Mouse (Mus musculus) Muller cell, postnatal 12 days (primary cell): Measurements from ENCODE around the gene Gm6904.
"Not testable (repeated sequence)": the region's sequence is repeated elsewhere in the genome, so short reads cannot be mapped to it uniquely, and the experiment has no call there.

ENCODE experiments used
- DNase-seq: peaks from one replicate; pipeline ENCODE4 v3.0.0-alpha.2; 2015; ENCODE audit errors: inconsistent ontology term

Gene Gm6904

DNA sequence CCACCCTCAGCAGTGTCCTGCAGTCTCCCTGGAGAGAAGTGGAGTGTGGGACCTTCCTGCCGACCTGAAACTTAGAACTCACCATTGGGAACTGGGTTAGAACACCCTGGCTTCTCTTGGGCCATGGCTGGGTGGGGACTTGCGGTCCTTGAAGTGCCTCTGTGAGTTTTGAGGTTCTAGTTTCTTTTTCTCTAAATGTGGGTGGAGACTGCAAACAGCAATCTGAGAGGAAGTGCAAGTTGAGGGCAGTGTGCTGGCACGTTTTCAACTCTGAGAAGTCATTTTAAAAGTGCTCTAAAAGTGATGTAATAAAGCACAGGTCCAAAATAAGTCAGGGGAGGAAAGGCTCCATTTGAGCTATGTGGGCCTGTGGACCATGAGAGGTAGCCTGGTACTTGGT, at the start of gene Gm6904:
Gene Gm6904, minus strand, starts transcription at position 161 of the 400 bp plus-strand sequence.
- DNase-seq, result no peak

DNA sequence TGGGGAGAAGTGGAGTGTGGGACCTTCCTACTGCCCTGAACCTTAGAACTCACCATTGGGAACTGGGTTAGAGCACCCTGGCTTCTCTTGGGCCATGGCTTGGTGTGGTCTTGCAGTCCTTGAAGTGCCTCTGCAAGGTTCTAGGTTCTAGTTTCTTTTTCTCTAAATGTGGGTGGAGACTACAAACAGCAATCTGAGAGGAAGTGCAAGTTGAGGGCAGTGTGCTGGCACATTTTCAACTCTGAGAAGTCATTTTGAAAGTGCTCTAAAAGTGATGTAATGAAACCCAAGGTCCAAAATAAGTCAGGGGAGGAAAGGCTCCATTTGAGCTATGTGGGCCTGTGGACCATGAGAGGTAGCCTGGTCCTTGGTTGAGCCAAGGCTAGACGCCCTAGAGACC, 37.4 kb upstream of the Gm6904 start, which contains the start of gene Phf11a:
Gene Phf11a, minus strand, starts transcription at position 132 of the 400 bp plus-strand sequence.
- not testable (repeated sequence) for DNase-seq

DNA sequence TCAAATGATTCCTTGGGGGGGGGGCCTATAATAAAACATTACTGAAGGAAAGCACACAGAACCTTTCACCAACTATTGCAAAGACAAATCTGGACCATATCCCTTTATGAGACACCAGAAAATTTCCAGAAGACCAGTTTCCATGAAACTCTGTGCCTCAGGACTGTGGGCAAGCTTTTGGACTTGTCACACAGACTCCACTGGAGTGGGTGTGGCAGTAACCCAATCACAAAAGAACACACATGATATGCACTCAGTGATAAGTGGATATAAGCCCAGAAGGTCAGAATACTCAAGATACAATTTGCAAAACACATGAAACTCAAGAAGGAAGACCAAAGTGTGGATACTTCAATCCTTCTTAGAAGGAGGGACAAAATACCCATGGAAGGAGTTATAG, 31.8 kb upstream of the Gm6904 start:
- not testable (repeated sequence) for DNase-seq

DNA sequence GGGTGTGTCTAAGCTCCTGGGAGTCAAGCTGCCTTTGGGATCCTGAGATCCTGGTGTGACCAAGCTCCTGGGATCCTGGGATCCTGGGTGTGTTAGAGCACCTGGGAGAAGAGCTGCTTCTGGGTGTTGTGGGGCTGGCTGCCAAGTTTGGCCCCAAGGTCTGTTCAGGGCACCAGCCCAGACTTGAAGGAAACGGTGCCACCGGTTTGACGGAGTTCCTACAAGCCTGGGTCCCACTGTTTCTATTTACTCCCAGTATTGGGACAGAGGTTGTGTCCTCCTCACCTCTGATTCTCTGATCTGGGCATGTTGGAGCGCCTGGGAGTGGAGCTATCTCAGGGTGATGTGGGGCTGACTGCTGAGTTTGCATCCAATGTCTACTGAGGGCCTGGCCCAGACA, 14.9 kb upstream of the Gm6904 start:
- DNase-seq, result not testable (repeated sequence)

DNA sequence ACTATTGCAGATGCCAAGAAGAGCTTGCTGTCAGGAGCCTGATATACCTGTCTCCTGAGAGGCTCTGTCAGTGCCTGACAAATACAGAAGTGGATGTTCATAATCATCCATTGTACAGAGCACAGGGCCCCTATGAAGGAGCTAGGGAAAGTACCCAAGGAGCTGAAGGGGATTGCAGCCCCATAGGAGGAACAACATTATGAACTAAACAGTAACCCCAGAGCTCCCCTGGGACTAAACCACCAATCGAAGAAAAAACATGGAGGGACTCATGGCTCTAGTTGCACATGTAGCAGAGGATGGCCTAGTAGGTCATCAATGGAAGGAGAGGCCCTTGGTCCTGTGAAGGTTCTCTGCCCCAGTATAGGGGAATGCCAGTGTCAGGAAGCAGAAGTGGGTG, 4.2 kb downstream of the Gm6904 start:
- not testable (repeated sequence) for DNase-seq

DNA sequence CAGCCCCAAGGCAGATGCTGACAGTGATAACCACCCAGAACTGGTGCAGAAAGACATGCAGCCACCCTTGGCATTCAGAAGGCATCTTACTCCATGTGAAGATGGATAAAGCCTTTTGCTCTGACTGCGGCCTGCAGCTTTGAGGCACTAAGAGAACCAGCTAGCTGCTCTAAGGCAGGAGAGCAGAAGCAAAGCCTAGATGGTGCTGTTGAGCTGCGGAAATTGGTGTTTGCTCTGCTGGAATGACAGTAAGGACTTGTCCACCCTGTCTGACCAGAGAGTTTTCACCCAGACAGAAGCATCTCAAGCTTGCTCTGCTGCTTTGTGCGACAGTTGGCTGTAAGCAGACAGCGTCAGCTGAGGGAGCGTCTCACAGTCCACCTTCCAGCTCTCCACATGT, 9.7 kb downstream of the Gm6904 start:
- not testable (repeated sequence) for DNase-seq

DNA sequence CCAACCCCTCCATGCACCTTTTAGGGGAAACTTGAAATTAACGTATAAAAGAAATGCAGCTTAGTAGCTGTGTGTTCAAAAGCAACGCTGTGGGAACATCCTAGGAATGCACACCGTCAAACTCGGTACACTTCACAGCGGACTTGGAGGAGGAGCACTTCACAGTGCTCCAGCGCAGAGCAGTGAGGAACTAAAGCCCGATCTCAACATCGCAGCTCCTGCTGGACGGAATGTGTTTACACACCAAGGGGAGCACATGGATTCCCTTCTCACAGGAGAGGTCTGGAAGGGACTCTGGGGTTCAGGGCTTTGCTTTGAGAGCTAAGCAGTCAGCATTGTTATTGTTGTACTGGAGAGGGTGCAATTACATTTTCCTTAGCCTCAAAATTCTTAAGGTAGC, 26.4 kb downstream of the Gm6904 start:
- no peak for DNase-seq

DNA sequence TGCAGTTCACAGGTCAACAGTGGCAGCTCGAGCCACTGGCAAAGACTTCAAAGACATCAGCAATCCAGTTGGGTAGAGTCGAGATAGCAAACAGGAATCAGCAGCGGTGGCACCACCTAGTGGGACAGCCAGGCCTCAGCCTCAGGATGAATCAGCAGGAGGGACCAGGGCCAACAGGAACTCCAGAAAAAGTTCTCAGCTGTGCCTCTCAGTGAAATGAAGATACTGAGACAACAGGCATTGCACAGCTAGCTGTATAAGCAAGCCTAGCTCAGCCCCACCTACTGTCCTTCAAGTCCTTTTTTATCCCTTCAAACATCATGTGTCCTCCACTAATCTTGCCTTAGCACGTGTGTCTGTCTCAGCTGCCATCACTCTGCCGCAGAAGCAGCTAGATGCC, 28.0 kb downstream of the Gm6904 start:
- peak; percentile 44 for DNase-seq

DNA sequence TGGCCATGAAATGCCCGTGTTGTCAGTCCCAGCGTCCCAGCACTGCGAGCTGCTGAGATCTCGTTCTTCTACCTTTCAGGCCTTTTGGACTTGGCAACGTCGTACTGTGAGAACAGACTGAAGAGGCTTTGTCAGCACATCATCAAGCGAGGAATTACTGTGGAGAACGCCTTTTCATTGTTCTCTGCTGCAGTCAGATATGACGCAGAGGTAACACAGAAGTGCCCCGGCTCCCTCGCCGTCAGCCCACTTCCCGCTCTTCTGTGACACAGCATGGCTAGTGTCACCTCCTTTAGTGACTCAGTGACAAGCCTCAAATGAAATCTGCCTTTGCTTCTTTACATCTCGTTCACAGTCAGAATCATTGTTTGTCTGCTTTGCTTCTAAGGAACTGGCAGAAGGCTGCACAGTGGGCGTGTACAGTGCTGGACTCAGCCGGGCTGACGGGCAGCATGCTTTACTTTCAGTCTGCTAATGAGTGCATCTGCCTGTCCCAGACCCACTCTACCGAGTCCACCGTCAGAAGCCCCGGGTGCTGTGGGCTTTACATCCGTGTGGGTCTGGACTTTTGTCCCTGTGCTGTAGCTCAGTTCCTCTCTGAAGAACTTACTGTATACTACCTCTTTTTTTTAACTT, 29.6 kb downstream of the Gm6904 start:
- DNase-seq, result no peak

DNA sequence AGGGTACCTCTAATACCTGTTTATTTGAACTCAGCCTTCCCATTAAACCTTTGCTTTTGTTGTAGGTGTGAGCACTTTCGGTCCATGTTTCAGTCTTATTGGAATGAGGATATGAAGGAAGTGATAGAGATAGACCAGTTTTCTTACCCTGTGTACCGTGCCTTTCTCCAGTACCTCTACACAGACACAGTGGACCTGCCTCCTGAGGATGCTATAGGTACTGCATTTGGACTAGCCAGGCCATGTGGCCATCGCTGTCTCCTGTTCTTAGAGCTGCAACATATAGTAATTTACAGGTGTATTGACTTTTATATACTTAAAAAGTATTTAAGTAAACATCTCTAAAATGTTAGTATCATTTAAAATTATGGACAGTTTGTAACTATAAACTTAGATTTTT, 30.2 kb downstream of the Gm6904 start:
- no peak for DNase-seq

DNA sequence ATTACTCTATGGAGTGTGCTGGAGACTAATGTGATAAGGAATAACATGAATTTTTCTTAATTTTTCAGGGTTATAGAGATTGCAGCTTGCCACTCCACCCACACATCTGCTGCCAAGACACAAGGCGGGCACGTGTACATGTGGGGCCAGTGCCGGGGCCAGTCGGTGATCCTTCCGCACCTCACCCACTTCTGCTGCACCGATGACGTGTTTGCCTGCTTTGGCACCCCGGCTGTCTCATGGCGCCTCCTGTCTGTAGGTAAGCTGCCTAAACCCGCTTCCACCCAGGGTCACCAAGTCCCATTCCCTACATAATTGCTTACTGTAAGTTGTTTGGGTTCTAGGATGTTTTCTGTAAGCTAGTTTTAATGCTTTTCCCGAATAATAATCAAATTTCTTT, 33.8 kb downstream of the Gm6904 start:
- no peak for DNase-seq

DNA sequence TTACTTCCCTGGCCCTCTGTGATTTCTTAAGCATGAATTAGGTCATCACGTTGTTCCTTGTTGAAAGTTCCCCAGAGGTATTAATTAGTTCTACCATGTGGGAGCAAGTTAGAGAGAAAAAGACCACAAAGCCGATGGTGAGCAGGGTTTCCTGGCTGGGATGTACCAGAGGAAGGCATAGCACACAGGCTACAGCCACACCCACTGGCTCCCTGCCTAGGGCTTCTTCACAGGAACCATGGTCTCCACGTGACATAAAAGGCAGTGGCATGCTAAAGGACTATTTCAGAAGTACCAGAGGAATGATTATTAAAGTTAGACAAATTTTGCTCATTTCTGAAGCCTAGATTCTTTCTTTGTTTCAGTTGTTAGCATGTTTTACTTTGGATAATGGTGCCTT, 40.8 kb downstream of the Gm6904 start:
- no peak for DNase-seq

DNA sequence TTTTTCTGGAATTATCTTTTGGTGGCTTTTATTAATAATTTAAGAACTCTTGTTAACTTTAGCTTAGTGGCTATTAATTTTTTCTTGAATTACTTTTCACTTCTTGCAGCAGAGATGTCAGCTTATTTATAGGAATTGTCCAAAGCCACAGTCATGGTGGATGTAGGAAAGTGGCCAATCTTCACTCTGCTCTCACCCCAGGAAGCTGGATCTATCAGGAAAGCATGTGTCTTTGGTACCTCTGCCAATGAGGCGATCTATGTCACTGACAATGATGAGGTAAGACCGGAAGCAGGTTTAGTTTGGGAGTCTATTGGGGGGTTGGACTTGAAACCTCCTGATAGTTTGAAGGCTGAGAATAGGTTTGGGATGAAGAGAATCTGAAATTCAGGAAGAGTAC, 50.2 kb downstream of the Gm6904 start:
- DNase-seq, result no peak

DNA sequence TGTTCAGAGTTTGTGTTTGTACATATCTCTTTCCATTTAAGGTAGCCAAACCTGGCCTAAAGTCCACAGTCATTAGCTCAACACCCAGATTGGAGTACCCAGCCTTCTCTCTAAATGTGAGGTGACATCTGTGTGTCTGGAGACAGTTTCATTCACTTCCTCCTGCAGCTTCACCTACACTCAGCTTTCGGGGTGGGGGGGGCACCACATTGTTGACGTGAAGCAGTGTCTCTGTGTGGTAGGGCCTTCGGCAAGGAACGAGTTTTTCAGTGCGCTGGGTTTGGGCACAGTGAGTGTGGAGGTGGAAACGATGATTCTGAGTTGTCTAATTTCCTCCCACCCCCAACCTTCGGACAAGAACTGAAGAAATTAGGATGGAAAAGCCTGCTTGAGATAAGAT, 51.0 kb downstream of the Gm6904 start:
- DNase-seq, result no peak

DNA sequence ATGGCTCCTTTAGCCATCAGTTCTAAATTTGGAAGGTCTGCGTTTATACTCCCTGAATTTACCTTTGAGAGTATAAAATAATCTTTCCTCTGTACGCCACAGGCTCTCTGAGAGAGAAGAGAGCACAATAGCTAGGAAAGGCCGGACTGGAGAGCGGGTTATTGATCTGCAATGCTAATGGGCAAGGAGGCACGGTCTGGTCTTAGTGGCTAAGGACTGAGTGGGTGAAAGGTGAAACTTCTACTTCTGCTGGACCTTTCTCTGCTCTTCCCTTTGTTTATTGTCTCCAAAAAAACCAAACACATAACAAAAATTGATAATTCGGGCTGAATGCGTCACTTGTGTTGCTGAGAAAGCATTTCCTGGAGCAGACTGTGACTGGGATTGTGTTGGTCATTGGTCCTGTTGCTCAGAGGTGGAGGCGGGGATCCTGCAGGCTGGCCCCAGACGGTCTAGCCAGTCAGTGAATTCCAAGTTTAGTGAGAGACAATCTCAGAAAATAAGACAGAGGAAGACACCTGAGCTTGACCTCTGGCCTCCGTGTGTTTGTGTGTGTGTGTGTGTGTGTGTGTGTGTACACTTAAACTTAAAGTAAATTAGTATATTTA, 53.9 kb downstream of the Gm6904 start:
- DNase-seq, result no peak

DNA sequence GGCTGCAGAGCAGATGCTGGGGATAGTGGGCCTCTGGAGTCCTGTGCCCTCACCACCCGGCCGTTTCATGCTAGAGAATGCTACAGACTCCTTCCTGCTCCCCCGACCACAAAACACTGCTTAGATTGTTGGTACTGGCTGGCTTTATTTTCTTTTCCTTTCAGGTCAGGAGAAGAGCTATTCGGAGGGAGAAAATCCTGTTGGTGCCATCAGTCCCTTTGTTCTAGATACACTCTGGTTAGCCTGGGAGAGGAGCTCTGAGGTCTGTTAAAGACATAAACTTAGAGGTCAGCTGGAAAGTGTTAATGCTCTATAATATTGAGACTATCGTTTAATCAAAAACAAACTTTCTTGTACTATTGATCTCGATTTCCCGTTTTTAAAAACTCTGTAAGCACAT, 54.6 kb downstream of the Gm6904 start:
- no peak for DNase-seq

DNA sequence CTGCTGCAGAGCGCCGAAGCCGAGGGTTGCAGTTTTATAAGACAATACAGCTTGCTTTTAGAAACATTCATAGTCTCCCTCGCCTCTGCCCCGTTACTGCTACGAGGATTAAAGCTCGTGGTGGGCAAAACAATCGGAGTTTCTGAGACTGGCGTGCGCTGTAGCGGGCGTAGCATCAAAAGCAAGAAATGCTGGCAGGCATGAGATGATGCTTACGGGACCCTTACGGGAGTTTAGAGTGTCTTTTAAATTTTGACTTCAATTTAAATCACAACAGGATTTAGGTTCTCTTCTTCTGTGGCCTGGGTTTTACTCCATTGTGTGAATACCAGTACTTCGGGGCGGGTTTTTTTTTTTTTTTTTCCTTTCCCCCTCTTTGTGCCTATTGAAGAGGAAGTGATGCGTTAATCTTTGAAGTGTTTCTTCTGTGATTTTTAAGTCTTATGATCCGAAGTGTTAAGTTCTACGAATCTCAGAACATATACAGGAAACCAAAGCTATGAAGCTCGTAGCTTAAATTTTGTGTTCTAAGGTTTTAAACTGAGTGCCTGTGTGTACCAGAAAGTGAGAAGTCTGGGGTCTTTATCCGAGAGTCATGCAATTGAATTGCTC, 58.3 kb downstream of the Gm6904 start:
- peak; percentile 14 for DNase-seq

DNA sequence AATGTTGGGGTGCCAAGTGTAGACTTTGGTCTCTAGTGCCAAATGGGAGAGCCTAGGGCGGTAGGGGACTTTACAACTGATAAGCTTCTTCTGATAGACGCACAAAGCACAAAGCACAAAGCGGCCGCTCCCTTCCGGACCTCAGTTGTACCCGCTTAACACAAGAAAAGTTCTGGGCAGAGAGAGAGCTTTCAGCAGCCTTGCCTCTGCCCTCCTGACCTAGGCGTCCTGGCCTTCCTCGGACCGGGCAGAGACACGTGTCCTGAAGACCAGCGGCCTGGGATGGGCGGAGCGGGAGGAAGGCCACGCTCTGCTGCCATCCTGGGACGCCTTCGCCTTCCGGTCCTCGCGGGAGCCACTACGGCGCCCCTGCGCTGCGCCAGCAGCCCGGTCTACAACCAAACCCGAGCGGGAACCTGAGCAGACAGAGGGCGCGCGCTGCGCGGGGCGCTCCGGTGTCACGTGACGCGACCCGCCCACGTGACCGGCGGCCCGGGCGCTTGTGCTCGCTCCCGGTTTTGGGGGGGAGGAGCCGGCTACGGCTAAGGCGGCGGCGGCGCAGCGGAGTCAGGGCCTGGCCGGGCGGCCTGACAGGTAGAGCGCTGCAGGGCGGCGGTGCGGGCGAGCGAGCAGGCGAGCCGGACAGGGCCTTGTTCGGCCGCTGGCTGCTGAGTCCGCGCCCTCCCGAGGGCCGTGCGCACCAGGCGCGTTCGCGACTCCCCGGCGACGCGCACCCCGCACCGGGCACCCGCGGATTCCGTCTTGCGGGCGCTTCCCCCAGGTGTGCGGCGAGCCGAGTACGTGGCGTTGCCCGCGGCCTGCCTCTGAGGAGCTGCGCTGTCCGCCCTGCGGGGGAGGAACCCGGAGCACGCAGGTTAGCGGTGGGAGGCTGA, 59.1 kb downstream of the Gm6904 start, which contains the start of gene Rcbtb1:
Gene Rcbtb1, plus strand, starts transcription at position 499 of the 893 bp plus-strand sequence.
- DNase-seq, result peak; percentile 95
